Mouse (Mus musculus) Patski (cell line): ENCODE results near the gene Prss38. TPM values are rescaled to one million over a fixed set of nuclear protein-coding genes. Genes with fewer than 3 reads are reported as not detected.

Source experiments
- ATAC-seq: fragments of 100-300 bp; one replicate; pipeline ENCODE4 v1.8.0; 2021
- CTCF ChIA-PET: fragments of 350-600 bp; sonication (Branson Sonifier 250); formaldehyde crosslinking; loops from one replicate; lab custom pipeline; 2022; ENCODE audit warnings: inconsistent platforms; lab: Charles Lee
- POLR2A ChIA-PET: fragments of 350-600 bp; sonication (Branson Sonifier 250); formaldehyde crosslinking; loops from one replicate; lab custom pipeline; 2022; ENCODE audit warnings: antibody characterized with exemption, inconsistent platforms; lab: Charles Lee
- DNase-seq: peaks from one replicate; pipeline ENCODE4 v3.0.0-alpha.2; 2011; ENCODE audit warnings: low read depth, low spot score
- H3K27me3 ChIP-seq: fragments of 371-371 bp; one replicate; pipeline ENCODE4 v1.5.1; 2021
- CTCF ChIP-seq: fragments of 100-300 bp; IDR thresholded peaks from one replicate; pipeline ENCODE4 v1.5.1; 2021
- in situ Hi-C: fragments of 300-500 bp; cut with MboI; formaldehyde crosslinking; loops from 3 replicates; pipeline ENCODE4 v1.11.1; 2018; ENCODE audit warnings: low pct_unique_long_range_greater_than_20kb, mixed read lengths
- polyA plus RNA-seq: library from polyadenylated mRNA; unstranded; gene quantifications from one replicate; pipeline ENCODE4 v1.2.3, GENCODE M21; 2021

Gene Prss38
- polyA plus RNA-seq, 1 experiment from 2014 or later: not detected

DNA sequence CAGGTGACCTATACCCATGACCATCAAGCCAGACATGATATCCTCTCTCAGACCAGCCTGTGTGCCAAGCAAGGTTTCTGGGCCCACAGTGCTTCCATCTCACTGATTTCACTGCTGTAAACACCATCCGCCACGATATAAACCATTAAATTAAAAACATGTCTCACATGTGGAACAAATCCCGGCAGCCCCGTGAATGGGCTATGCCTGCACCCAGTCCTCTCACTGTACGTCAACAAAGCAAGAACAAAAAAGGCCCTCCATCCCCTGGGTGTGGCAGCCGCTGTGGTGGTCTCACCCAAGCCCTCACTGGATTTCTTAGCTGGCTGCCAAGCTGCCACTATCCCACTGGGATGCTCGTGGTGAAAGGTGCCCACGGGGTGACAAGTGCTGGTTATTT lies 24.4 kb upstream of the Prss38 start:
- CTCF ChIA-PET: no interaction called here
- H3K27me3 ChIP-seq: no peaks in the 10 kb centered on the region
- no peak for DNase-seq
- in situ Hi-C loops: no loop called here
- TF ChIP-seq CTCF: no peak
- POLR2A ChIA-PET: no interaction called here
- no peak for ATAC-seq

DNA sequence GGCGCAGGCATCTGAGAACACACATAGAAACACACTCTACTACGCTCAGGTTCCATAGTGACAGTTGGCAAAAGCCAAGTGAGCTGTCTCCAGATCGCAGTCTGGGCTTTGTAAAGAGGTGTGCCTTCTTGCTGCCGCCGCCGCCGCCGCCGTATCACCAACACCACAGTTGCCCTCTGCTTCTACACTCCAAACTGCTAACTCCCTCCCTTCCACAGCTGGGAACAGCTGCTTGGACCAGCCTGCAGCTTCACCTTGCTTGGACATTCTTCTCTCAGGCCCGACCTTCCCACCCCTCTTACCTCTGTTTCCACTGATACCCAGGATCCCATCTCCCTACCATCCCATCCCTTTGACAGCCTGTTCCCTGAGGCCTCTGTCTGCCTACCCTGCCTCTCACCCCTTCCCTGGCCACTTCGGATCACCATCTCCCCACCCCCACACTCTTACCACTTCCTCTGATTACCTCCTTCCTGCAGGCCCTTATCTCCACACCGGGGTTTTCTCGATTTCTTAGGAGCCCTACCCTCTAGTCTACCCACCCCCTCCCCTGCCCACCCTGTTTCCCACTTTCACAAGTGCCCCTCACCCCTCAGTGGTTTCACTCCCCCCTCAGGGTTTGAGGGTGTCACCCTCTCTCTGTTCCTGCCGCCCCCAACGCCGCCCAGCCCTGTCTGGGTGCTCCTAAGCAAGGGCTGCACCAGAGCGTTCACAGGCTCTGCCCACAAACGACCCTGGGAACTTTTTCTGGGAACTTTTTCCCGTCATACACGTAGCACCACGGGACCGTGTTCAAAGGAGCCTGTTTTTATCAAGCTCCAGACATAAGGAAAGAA lies 22.3 kb upstream of the Prss38 start:
- DNase-seq: no peak
- H3K27me3 ChIP-seq: no peaks in the 10 kb centered on the region
- in situ Hi-C loops: no loop called here
- CTCF ChIA-PET: interaction anchor here (1.0 kb wide), 1 partner anchor 14 kb away, joined by 3 read pairs; no protein-coding TSS in a partner anchor
- TF ChIP-seq CTCF: no peak
- no peak for ATAC-seq
- POLR2A ChIA-PET: no interaction called here

DNA sequence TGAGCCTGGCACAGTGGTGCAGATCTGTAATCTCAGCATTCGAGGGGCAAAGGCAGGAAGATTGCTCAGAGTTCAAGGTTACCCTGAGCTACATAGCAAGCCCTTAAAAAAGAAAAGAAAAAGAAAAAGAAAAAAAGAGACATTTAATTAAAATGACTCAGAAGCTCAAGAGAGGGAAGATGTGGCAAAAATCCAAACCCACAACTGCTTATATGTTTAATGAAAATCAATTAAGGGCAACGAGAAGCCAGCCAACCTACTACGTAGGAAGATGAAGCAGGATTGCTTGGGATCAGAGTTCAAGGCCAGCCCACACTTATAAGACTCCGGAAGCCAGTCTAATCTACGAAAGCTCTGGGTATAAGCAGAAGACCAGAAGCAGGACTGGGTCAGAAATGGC lies 19.0 kb upstream of the Prss38 start:
- DNase-seq (no peak), ATAC-seq (no peak)

GRCm38 (mm10) chr11:59393591-59393990 lies 18.1 kb upstream of the Prss38 start:
- ChIA-PET CTCF (no interaction called here), POLR2A (no interaction called here)
- TF ChIP-seq CTCF: no peak
- H3K27me3 ChIP-seq: no peaks in the 10 kb centered on the region
- ATAC-seq (no peak), DNase-seq (no peak)
- in situ Hi-C loops: no loop called here

More for the DNA sequence above, 19.0 kb upstream of the Prss38 start:
- no peaks in the 10 kb centered on the region for H3K27me3 ChIP-seq
- no peak for TF ChIP-seq CTCF
- CTCF ChIA-PET: no interaction called here
- in situ Hi-C loops: no loop called here
- POLR2A ChIA-PET: no interaction called here

- DNase-seq (no peak), ATAC-seq (no peak)
- CTCF ChIA-PET: interaction anchor here (1.8 kb wide), 1 partner anchor 9 kb away, joined by 5 read pairs; no protein-coding TSS in a partner anchor
- POLR2A ChIA-PET: interaction anchor here (1.3 kb wide), 1 partner anchor 8 kb away, joined by 3 read pairs; no protein-coding TSS in a partner anchor
- in situ Hi-C loops: no loop called here
- TF ChIP-seq CTCF: no peak
- H3K27me3 ChIP-seq: no peaks in the 10 kb centered on the region
Measured at GRCm38 (mm10) chr11:59392300-59392699, 16.8 kb upstream of the Prss38 start.

DNA sequence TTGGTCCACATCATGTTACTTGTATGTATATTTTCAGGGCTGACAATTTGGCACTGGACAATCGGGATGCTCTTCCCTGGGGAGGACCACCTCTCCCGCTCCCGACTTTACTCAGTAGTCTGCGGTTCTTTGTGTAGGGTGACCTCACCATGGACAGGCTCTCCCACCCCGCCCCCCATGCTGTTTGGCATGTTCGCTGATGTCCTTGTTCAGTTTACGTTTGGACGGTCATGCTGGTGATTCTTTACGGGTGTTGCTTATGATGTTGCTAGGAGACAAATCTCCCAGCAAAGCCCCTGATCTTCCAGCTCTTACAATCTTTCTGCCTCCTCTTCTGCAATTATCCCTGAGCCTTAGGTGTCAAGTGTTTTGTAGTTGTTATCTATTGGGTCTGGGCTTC lies 15.0 kb upstream of the Prss38 start:
- no peak for TF ChIP-seq CTCF
- DNase-seq (no peak), ATAC-seq (no peak)
- ChIA-PET POLR2A (no interaction called here), CTCF (interaction anchor here (1.5 kb wide), 1 partner anchor 38 kb away, joined by 3 read pairs; no protein-coding TSS in a partner anchor)
- in situ Hi-C loops: no loop called here
- H3K27me3 ChIP-seq: no peaks in the 10 kb centered on the region

DNA sequence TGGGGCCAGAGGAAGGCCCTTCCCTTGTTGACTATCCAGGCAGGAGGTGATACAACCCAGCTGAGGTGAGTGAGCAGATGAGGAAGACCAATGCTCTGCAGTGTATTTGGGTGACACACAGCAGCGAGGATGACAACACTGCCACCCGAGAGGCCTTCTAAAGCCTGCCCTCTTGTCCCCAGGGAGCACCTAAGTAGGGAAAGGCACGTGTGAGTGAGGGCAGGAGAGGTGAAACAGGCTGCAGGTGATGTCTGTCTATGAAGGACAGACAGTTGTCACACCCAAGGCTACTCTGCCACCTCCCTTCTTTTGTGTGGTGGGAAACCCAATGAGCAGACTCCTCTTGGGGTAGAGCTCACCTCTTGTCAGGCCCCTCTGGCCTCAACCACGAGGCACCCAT lies 14.2 kb upstream of the Prss38 start:
- H3K27me3 ChIP-seq: no peaks in the 10 kb centered on the region
- ChIA-PET POLR2A (interaction anchor here (0.7 kb wide), 1 partner anchor 96 kb away, joined by 3 read pairs; no protein-coding TSS in a partner anchor), CTCF (interaction anchor here (1.5 kb wide), 1 partner anchor 37 kb away, joined by 3 read pairs; no protein-coding TSS in a partner anchor)
- TF ChIP-seq CTCF: no peak
- DNase-seq: no peak
- in situ Hi-C loops: no loop called here
- ATAC-seq: no peak

- H3K27me3 ChIP-seq: no peaks in the 10 kb centered on the region
- POLR2A ChIA-PET: no interaction called here
- TF ChIP-seq CTCF: no peak
- CTCF ChIA-PET: interaction anchor here (1.5 kb wide), 1 partner anchor 36 kb away, joined by 3 read pairs; no protein-coding TSS in a partner anchor
- ATAC-seq (no peak), DNase-seq (no peak)
- in situ Hi-C loops: no loop called here
Measured at GRCm38 (mm10) chr11:59388806-59389205, 13.3 kb upstream of the Prss38 start.

DNA sequence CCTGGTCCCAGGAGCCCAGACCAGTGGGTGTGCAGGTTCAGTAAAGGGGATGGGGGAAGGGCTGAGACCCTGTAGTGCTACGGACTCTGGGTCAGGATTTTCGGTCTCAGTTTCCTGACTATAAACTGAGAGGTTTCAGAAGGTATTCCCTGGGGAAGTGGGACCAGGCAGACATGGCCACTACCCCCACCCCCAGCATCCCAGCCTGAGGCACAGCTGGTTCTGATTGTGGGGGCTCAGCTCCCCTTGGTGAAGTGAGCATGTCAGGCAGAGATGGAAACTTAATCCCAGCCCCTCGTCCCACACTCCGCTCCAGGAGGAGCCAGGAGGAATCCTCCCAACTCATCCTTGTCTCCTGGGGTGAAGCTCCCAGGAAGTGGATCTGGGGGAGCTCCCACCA lies 12.0 kb upstream of the Prss38 start:
- ChIA-PET CTCF (no interaction called here), POLR2A (no interaction called here)
- ATAC-seq (no peak), DNase-seq (no peak)
- no peaks in the 10 kb centered on the region for H3K27me3 ChIP-seq
- no peak for TF ChIP-seq CTCF
- in situ Hi-C loops: no loop called here

GRCm38 (mm10) chr11:59385123-59385522 lies 9.7 kb upstream of the Prss38 start:
- CTCF ChIA-PET: interaction anchor here (1.0 kb wide), 1 partner anchor 13 kb away, joined by 5 read pairs; no protein-coding TSS in a partner anchor
- POLR2A ChIA-PET: interaction anchor here (0.6 to 1.0 kb wide), 2 partner anchors 86 to 1887 kb away, joined by 3 read pairs; no protein-coding TSS in a partner anchor
- in situ Hi-C loops: no loop called here
- no peaks in the 10 kb centered on the region for H3K27me3 ChIP-seq
- ATAC-seq (peak; percentile 28), DNase-seq (no peak)
- no peak for TF ChIP-seq CTCF

- TF ChIP-seq CTCF: no peak
- ChIA-PET POLR2A (interaction anchor here (0.6 to 1.1 kb wide), 3 partner anchors 8 to 1888 kb away, joined by 3 read pairs; no protein-coding TSS in a partner anchor), CTCF (interaction anchor here (1.0 to 1.7 kb wide), 2 partner anchors 12 to 17 kb away, joined by 3 to 5 read pairs; no protein-coding TSS in a partner anchor)
- DNase-seq (peak; percentile 82), ATAC-seq (peak; percentile 78)
- no peaks in the 10 kb centered on the region for H3K27me3 ChIP-seq
- in situ Hi-C loops: no loop called here
Measured at GRCm38 (mm10) chr11:59384441-59384959, 9.0 kb upstream of the Prss38 start.
